Mouse (Mus musculus): ENCODE measurements around the gene Bdkrb1.

- TF ChIP-seq CTCF (IDR thresholded peaks at IDR 0.05; ENCODE audit: low read depth) (no peak), EP300 (IDR thresholded peaks at IDR 0.05; ENCODE audit: low read depth) (no peak)
Observed at GRCm38 (mm10) chr12:105592361-105592761, 10.5 kb upstream of the Bdkrb1 start.
